Mouse (Mus musculus) CD4-positive helper T cell, adult 2 months (primary cell): ENCODE measurements around the gene Dnah14.
"Not testable (repeated sequence)": the region's sequence is repeated elsewhere in the genome, so short reads cannot be mapped to it uniquely, and the experiment has no call there.

Experiments
- DNase-seq: peaks from one replicate; pipeline ENCODE4 v3.0.0-alpha.2; 2012; ENCODE audit warnings: low read depth, missing footprints, low spot score

The Dnah14 gene

GRCm38 (mm10) chr1:181782600-181782999, 206.2 kb downstream of the Dnah14 start:
- DNase-seq: not testable (repeated sequence)

- DNase-seq: no peak
Observed at GRCm38 (mm10) chr1:181789952-181790351, 213.6 kb downstream of the Dnah14 start.

- no peak for DNase-seq
Observed at GRCm38 (mm10) chr1:181793541-181793940, 217.2 kb downstream of the Dnah14 start.

GRCm38 (mm10) chr1:181799911-181800310, 223.6 kb downstream of the Dnah14 start:
- DNase-seq: no peak

DNA sequence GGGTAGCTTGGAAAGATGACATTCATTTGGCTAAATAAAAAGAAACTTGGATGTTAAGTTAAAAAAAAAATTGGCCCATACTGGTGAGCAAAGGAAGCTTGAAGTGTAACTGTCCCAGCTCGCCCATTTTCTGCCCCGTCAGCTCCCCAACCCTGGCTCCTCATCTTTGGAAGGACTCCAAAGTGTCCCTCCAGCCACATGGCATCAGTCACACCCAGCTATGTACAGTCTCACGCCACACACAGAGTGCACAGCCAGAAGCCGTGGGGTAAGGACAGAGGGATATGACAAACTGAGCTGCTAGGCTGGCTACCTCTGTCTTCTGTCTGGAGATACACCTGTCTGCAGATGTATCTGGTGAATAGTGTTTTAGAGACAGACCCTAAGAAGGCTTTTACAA, 224.3 kb downstream of the Dnah14 start:
- DNase-seq: no peak

DNA sequence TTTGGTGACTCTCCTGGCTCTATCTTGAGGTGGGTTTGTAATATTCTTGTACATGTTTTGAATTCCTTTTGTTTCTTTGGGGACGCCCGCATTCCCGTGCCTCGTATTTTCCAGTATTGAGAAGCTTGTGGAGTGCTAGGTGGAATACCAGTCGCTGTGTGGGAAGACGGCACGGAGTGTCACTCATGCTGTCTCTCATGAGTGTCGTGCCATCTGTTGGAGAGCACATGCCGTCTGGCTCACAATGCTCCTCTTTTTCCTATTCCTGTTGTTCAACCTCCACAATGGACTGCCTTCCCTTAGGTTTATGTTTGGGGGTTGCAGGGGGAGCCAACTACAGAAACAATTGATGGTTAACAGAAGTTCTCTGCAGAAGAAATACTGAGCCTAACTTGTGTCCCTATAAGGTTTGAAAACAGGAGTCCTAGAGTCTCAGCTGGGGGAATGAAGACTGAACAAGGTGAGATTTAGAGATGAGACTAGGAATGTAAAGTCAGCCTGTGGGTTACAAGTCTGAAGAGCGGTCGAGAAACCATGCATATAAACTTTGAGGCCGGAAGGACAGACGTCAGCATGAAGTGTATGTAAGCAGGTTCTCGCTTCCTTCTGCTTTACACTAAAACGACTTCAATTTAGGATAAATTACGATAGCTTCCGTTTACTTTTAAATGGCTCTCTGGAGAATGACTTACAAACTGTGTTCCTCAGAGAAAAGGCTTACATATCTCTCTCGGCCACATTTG, 235.3 kb downstream of the Dnah14 start:
- no peak for DNase-seq

DNA sequence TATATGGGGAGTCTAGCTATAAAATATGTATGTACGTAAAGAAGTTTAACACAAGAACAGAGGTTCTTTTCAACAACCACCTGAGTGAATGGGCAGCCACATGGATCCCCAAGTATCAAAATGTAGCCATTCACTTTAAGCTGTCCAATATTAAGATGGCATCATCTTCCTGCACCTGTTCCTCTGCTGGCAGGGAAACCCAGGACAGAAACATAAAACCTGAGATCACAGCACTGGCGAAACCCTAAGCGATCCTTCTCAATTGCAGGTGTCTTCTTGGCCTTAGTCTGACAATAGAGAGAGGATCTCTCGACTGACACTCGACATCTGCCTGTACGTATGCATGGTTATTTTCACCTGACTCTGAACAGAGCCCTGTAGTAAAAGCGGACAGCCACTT, 250.4 kb downstream of the Dnah14 start:
- DNase-seq: no peak

DNA sequence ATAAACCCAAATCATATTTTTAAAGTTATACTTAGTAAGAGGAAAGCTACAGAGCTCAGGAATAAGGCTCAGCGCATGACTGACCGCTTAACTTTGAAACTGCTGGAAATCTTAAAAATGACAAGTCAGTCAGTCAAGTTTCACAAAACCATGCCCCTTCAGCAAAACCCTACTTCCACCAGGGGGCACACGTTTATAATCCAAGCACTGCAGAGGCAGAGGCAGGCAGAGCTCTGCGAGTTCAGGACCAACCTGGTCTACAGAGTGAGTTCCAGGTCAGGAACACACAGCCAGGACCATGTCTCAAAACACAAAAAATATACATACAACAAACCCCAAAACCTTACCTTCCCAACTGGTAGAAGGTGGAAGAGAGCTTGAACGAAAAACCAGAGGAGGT, 252.0 kb downstream of the Dnah14 start:
- DNase-seq: peak; percentile 62

DNA sequence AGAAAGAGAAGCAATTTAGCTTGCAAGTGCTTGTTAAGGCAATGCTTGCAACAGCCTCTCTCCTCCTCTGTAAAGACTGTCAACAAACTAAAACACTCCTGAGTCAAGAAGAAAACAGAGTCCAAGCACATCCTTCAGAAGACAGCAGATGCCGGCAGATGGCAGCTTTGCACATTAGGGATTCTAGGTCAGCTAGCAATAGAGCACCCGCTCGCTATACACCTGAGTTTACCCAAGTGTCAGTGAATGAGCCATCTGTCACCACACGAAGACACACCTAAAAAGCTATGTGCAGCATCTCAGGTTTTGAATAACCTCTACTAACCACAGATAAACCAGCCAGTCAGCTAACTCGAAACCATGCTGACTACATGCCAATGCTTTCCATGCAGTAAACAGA, 256.4 kb downstream of the Dnah14 start:
- no peak for DNase-seq

GRCm38 (mm10) chr1:181833143-181833542, 256.8 kb downstream of the Dnah14 start:
- no peak for DNase-seq

DNA sequence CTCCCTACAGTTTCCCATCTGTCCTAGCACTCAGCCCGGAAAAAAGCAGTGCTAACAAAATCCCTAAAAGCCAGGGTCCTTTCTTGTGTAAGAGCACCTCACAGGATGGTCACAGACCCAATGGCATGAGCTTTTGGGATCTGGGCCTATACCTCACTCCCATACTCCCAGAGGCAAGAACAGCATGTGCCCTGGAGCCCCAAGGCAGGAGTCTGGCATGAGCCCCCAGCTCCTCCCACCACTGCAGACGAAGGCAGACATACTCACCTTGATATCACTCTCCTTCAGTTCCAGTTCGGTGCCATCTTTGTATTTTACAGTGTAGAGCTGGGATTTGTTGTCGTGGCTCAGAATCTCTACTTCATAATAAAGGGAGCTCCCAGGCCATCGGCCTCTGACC, 261.8 kb downstream of the Dnah14 start:
- DNase-seq: no peak

DNA sequence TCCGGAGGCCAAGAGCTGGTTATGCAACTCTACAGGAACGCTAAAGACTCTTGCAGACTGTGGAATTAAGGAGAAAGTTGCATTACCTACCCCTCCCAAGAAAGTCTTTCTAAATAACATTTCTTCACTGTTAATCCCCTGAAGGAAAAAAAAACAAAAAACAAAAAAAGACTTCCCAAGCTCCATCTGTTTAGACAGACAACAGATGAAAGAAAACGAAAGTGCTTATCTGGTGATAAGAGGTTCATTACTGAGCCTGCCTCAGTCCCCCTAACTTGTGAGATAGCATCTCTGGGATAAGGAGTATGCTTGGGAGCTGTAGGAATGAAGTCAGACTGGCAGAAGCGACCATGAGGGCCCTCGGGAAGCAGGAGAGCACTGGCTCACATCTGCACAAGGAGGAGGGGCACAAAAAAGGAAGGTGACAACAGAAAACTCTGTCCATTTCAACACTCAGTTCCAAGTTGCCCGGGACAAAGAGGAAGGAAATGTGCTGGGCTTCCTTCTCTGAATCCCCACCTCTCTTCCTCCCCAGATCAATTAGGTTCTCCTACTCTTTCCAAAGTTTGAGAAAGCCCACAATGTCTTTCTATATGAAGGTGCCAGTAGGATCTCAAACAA, 263.5 kb downstream of the Dnah14 start:
- DNase-seq: peak; percentile 56

DNA sequence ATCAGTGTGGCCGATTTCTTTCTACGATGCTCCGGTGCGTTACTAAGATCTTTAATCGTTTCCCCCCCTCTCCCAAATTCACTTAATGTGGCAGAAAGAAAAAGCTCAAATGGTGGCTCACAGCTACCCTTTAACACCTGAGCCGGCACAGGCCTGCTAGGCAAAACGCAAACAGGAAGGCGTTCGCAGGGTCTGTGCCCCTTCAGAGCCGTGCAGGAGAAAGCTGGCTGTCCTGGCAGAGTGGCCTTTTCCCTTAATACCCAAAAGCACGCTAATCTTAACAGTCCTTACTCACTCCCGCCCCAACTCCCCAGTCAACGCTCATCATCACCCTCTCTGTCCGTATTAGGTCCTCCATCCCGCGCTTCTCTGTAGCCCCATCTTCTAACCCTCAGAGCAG, 265.0 kb downstream of the Dnah14 start:
- no peak for DNase-seq

DNA sequence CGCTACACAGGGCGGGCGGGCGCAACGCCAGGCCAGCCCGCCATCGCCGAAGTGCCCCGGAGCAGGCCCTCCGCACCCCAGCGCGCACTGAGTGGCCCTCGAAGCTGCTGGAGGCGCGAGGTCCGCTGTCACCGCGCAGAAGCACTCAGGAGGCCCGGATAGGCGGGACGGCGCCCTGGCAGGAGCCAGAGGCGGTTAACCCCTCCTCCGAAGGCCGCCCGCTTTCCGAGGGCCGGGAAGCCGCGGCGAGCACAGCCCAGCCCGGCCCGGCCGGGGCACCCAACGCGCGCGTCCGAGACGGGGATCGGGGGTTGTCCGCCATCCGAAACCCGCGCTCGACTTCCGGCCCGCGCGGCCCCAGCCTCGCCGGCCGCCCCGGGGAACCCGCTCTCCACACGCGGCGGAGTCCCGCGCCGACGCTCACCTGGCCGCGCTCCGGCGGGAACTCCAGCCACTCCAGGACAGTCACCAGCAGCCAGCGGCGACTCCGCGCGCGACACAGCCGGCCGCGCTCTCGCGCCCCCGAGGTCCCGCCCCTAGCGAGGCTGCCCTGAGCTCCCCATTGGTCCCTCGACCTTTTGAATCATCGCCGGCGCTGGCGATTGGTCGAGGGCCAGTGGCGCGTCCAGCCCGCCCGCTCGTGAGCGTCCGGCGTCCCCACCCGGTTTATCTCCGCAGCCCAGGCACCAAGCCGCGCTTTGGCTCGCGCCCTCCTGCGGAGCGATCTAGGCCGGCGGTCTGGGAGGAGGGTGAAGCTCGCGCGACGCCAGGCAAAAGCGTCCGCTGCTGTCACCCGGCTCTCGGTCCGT, 265.7 kb downstream of the Dnah14 start:
- peak; percentile 94 for DNase-seq

GRCm38 (mm10) chr1:181842781-181843180, 266.4 kb downstream of the Dnah14 start, which contains the start of gene Lbr:
Lbr (minus strand) TSS chr1:181843046.
- peak; percentile 82 for DNase-seq

GRCm38 (mm10) chr1:181844874-181845547, 268.7 kb downstream of the Dnah14 start:
- DNase-seq: no peak

DNA sequence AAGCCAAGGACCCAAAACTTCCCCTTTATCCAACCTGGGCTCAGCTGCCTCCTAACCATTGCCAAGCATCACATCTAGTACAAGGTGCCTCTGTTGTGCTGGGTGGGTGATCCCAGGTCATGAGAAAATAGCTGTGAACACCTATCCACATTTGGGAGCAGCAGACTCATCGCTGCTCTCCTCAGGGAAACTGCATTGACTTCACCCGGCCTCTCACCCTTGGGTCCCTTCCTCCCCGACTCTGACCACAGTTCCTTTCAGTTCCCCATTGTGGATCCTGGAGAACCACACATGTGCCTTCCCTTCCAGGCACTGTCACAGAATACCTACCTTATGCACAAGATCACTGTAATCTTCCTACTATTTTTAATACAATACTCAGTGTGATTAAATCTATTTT, 269.4 kb downstream of the Dnah14 start:
- no peak for DNase-seq

DNA sequence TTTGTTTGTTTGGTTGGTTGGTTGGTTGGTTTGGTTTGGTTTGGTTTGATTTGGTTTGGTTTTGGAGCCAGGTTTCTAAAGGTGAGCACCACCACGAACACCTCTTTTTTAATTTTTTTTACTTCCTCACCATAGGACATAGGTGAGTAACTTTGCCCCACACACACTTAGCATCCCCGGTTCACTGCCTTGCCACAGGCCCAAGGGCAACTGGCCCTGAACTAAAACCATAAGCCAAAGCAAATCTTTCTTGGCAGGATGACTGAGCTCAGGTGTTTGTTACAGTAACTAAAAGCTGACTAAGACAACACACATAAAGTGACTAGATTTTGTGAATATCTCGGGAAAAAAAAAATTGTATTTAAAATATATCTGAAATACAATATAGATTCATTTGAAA, 271.0 kb downstream of the Dnah14 start:
- DNase-seq: no peak

DNA sequence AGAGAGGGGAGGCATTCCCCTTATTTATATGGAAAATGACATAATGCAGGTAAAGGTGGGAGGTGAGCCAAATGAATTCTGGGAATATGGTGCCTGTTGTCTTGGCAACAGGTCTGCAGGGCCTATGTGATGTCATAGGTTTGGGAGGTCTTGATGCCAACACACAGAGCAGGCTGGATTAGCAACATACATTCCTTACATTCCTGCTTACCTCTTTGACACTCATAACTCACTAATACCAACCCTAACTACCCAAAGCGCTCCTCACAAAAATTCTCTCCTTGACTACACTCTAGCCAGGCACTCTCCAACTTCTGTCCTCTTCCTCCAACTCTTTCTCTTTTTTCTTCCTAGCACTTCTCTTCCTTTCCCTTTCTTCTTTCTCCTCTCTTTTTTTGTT, 271.9 kb downstream of the Dnah14 start:
- no peak for DNase-seq

GRCm38 (mm10) chr1:181850441-181850840, 274.1 kb downstream of the Dnah14 start:
- DNase-seq: no peak

DNA sequence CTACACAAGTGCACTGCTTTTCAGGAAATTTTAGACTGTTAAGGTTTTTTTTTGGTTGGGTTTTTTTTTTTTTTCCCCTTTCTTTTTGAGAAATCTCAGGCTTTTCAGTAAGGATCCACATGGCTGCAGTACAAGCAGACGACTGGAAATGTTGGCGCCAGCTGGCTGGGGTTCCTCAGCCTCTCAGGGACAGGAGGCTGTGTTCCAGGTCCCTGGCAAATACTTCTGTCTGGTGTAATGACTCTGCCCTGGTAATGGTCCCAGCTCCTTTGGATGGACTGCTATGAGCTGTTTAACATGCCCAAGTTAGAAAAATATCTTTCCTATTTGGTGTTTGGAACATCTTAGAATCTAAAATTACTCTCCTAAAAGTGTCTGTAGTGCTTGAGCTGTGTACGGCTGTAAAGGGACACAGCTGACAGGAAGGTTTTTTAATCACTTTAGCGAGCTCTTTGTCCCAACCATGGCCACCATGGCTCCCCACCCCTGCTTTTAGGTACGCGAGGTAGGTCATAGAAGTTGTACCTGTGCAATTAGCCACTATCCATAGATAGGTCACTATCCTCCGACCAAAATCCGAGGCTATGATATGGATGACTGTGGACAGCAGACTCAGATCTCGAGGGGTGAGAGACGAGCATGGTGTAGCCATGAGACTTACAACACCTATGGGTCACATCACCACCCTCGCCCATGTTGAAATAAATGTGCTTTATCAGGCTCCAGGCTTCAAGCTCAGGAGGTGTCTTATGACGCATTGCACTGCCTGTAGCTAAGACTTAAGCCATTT, 275.4 kb downstream of the Dnah14 start:
- DNase-seq: no peak
